Mouse (Mus musculus) neural tube, embryonic 15.5 days (tissue): ENCODE results near the gene Mtch1. TPM values are rescaled to one million over a fixed set of nuclear protein-coding genes. Genes with fewer than 3 reads are reported as not detected.
A peak's percentile ranks its signal among the peaks of the same experiment; 100 is the strongest.
"Not testable (repeated sequence)": the region's sequence is repeated elsewhere in the genome, so short reads cannot be mapped to it uniquely, and the experiment has no call there.

Experiments
- ATAC-seq: fragments of 200-750 bp; cut with Nextera tagmentation; 2 replicates; pipeline ENCODE4 v1.8.0; 2017; ENCODE audit warnings: mild to moderate bottlenecking, moderate TSS enrichment, moderate library complexity; ENCODE audit not compliant: low FRiP score
- H3K27ac ChIP-seq: fragments of 300-500 bp; sonication (generic); replicated peaks from 2 replicates; pipeline ENCODE4 v1.5.1; 2015; ENCODE audit warnings: mild to moderate bottlenecking, inconsistent platforms
- H3K27me3 ChIP-seq: fragments of 300-500 bp; sonication (generic); replicated peaks from 2 replicates; pipeline ENCODE4 v1.6.1; 2015; ENCODE audit warnings: inconsistent platforms
- H3K36me3 ChIP-seq: fragments of 300-500 bp; sonication (generic); 2 replicates; pipeline ENCODE4 v1.6.1; 2015; ENCODE audit warnings: inconsistent platforms
- H3K4me1 ChIP-seq: fragments of 300-500 bp; sonication (generic); 2 replicates; pipeline ENCODE4 v1.6.1; 2015; ENCODE audit warnings: inconsistent platforms
- H3K4me2 ChIP-seq: fragments of 300-500 bp; sonication (generic); 2 replicates; pipeline ENCODE4 v1.6.1; 2015; ENCODE audit warnings: inconsistent platforms, mild to moderate bottlenecking, moderate library complexity
- H3K4me3 ChIP-seq: fragments of 300-500 bp; sonication (generic); replicated peaks from 2 replicates; pipeline ENCODE4 v1.5.1; 2015; ENCODE audit warnings: mild to moderate bottlenecking, inconsistent platforms
- H3K9ac ChIP-seq: fragments of 300-500 bp; sonication (generic); replicated peaks from 2 replicates; pipeline ENCODE4 v1.6.1; 2015; ENCODE audit warnings: mild to moderate bottlenecking, inconsistent platforms
- H3K9me3 ChIP-seq: fragments of 300-500 bp; sonication (generic); replicated peaks from 2 replicates; pipeline ENCODE4 v1.6.1; 2016; ENCODE audit warnings: inconsistent platforms
- WGBS: fragments of 180-500 bp; shearing (Covaris S2); methylation state at CpG from one replicate; pipeline ENCODE4 v1.1.7; 2015; ENCODE audit warnings: mixed read lengths; 5-methylcytosine and 5-hydroxymethylcytosine counted together
- polyA plus RNA-seq: library from polyadenylated mRNA; unstranded; fragments of >200 nt; fragmentation: Nextera tagmentation; extraction: Ambion mirVana; gene quantifications from 2 replicates; pipeline ENCODE4 v1.2.1, GENCODE M21; 2015

Mtch1 gene
- polyA plus RNA-seq, 1 experiment from 2014 or later: 482 TPM

GRCm38 (mm10) chr17:29358928-29359327 is 11.2 kb upstream of the Mtch1 start:
- H3K9ac ChIP-seq: no peak overlapping the region
- ATAC-seq: no peak
- H3K9me3 ChIP-seq: no peaks in the 10 kb centered on the region
- H3K27me3 ChIP-seq: no peaks in the 10 kb centered on the region
- H3K4me1 ChIP-seq: peaks cover 32% of the 10 kb centered on the region
- H3K4me2 ChIP-seq: no peak overlapping the region
- H3K4me3 ChIP-seq: no peak overlapping the region
- H3K27ac ChIP-seq: no peak overlapping the region
- no peaks in the 10 kb centered on the region for H3K36me3 ChIP-seq
- 64% methylated on average over 3 of the region's 3 CpGs for WGBS

GRCm38 (mm10) chr17:29356882-29357281 is 9.1 kb upstream of the Mtch1 start:
- Histone ChIP-seq H3K27ac (peak overlapping the region; percentile 96), H3K4me1 (peaks cover 32% of the 10 kb centered on the region), H3K36me3 (no peaks in the 10 kb centered on the region), H3K4me2 (peak overlapping the region; percentile 72), H3K27me3 (no peaks in the 10 kb centered on the region), H3K9ac (peak overlapping the region; percentile 53), H3K9me3 (no peaks in the 10 kb centered on the region), H3K4me3 (peak overlapping the region; percentile 37)
- 4% methylated on average over 9 of the region's 9 CpGs for WGBS
- peak; percentile 50 for ATAC-seq

- ATAC-seq: peak; percentile 96
- H3K27me3 ChIP-seq: no peaks in the 10 kb centered on the region
- no peaks in the 10 kb centered on the region for H3K9me3 ChIP-seq
- WGBS: under 1% methylated on average over 11 of the region's 11 CpGs
- peak overlapping the region; percentile 96 for H3K27ac ChIP-seq
- H3K4me1 ChIP-seq: peaks cover 32% of the 10 kb centered on the region
- peak overlapping the region; percentile 72 for H3K4me2 ChIP-seq
- no peaks in the 10 kb centered on the region for H3K36me3 ChIP-seq
- H3K4me3 ChIP-seq: peak overlapping the region; percentile 37
- H3K9ac ChIP-seq: peak overlapping the region; percentile 53
Measured at GRCm38 (mm10) chr17:29356479-29356856, 8.7 kb upstream of the Mtch1 start.

GRCm38 (mm10) chr17:29355841-29356478 is 8.2 kb upstream of the Mtch1 start:
- ATAC-seq: peak; percentile 59
- no peaks in the 10 kb centered on the region for H3K9me3 ChIP-seq
- peak overlapping the region; percentile 53 for H3K9ac ChIP-seq
- peak overlapping the region; percentile 72 for H3K4me2 ChIP-seq
- no peaks in the 10 kb centered on the region for H3K27me3 ChIP-seq
- H3K27ac ChIP-seq: peak overlapping the region; percentile 96
- H3K36me3 ChIP-seq: no peaks in the 10 kb centered on the region
- peak overlapping the region; percentile 37 for H3K4me3 ChIP-seq
- 6% methylated on average over 17 of the region's 17 CpGs for WGBS
- peaks cover 30% of the 10 kb centered on the region for H3K4me1 ChIP-seq

GRCm38 (mm10) chr17:29355461-29355840 is 7.7 kb upstream of the Mtch1 start:
- peaks cover 29% of the 10 kb centered on the region for H3K4me1 ChIP-seq
- H3K9ac ChIP-seq: peak overlapping the region; percentile 53; the same call in 1 of the 2 replicates
- H3K27ac ChIP-seq: peak overlapping the region; percentile 96
- peak; percentile 28 for ATAC-seq
- H3K27me3 ChIP-seq: no peaks in the 10 kb centered on the region
- H3K9me3 ChIP-seq: no peaks in the 10 kb centered on the region
- 0 out of 2 replicates have a peak overlapping the region, but pooled peaks have one; percentile 72 for H3K4me2 ChIP-seq
- 12% methylated on average over 5 of the region's 5 CpGs for WGBS
- H3K4me3 ChIP-seq: no peak overlapping the region
- H3K36me3 ChIP-seq: no peaks in the 10 kb centered on the region

GRCm38 (mm10) chr17:29351056-29351455 is 3.3 kb upstream of the Mtch1 start:
- H3K9me3 ChIP-seq, H3K4me2 ChIP-seq, H3K36me3 ChIP-seq, H3K4me3 ChIP-seq, H3K27me3 ChIP-seq, H3K27ac ChIP-seq, ATAC-seq, H3K9ac ChIP-seq: not testable (repeated sequence)
- H3K4me1 ChIP-seq: peaks cover 28% of the 10 kb centered on the region
- 64% methylated on average over 5 of the region's 5 CpGs for whole genome bisulfite sequencing

GRCm38 (mm10) chr17:29348996-29349395 is 1.3 kb upstream of the Mtch1 start:
- no peaks in the 10 kb centered on the region for H3K9me3 ChIP-seq
- no peaks in the 10 kb centered on the region for H3K27me3 ChIP-seq
- H3K4me1 ChIP-seq: peaks cover 28% of the 10 kb centered on the region
- H3K9ac ChIP-seq: no peak overlapping the region
- H3K4me3 ChIP-seq: no peak overlapping the region
- H3K27ac ChIP-seq: no peak overlapping the region; the same call in 1 of the 2 replicates
- ATAC-seq: no peak
- H3K4me2 ChIP-seq: no peak overlapping the region
- peaks cover 4% of the 10 kb centered on the region; the same call in 1 of the 2 replicates for H3K36me3 ChIP-seq
- WGBS: 59% methylated on average over 2 of the region's 2 CpGs

- Histone ChIP-seq H3K4me3 (peak overlapping the region; percentile 89), H3K27ac (peak overlapping the region; percentile 89), H3K9me3 (no peaks in the 10 kb centered on the region), H3K4me2 (peak overlapping the region; percentile 69), H3K27me3 (no peaks in the 10 kb centered on the region), H3K36me3 (peaks cover 20% of the 10 kb centered on the region), H3K9ac (peak overlapping the region; percentile 90), H3K4me1 (peaks cover 38% of the 10 kb centered on the region)
- peak; percentile 68 for ATAC-seq
- WGBS: under 1% methylated on average over 44 of the region's 45 CpGs
Measured at GRCm38 (mm10) chr17:29347126-29347644, 549 bp downstream of the Mtch1 start.

GRCm38 (mm10) chr17:29346496-29347125 is 1.1 kb downstream of the Mtch1 start:
- Histone ChIP-seq H3K9me3 (no peaks in the 10 kb centered on the region), H3K9ac (peak overlapping the region; percentile 90), H3K4me1 (peaks cover 44% of the 10 kb centered on the region), H3K36me3 (peaks cover 20% of the 10 kb centered on the region), H3K27ac (peak overlapping the region; percentile 89), H3K27me3 (no peaks in the 10 kb centered on the region), H3K4me3 (peak overlapping the region; percentile 89), H3K4me2 (peak overlapping the region; percentile 69)
- WGBS: 2% methylated on average over 11 of the region's 11 CpGs
- peak; percentile 22; the same call in 1 of the 2 replicates for ATAC-seq

- Histone ChIP-seq H3K4me1 (peaks cover 53% of the 10 kb centered on the region), H3K36me3 (peaks cover 22% of the 10 kb centered on the region), H3K27me3 (no peaks in the 10 kb centered on the region), H3K9ac (peak overlapping the region; percentile 90; the same call in 1 of the 2 replicates), H3K9me3 (no peaks in the 10 kb centered on the region), H3K27ac (no peak overlapping the region; the same call in 1 of the 2 replicates), H3K4me2 (peak overlapping the region; percentile 69), H3K4me3 (peak overlapping the region; percentile 89; the same call in 1 of the 2 replicates)
- WGBS: 96% methylated on average over 12 of the region's 12 CpGs
- no peak for ATAC-seq
Measured at GRCm38 (mm10) chr17:29345272-29345671, 2.5 kb downstream of the Mtch1 start.

- 91% methylated on average over 5 of the region's 5 CpGs for WGBS
- H3K4me3 ChIP-seq: no peak overlapping the region
- H3K9me3 ChIP-seq: no peaks in the 10 kb centered on the region
- no peaks in the 10 kb centered on the region for H3K27me3 ChIP-seq
- H3K36me3 ChIP-seq: peaks cover 42% of the 10 kb centered on the region
- no peak overlapping the region for H3K9ac ChIP-seq
- no peak overlapping the region for H3K4me2 ChIP-seq
- ATAC-seq: no peak
- H3K27ac ChIP-seq: no peak overlapping the region
- H3K4me1 ChIP-seq: peaks cover 70% of the 10 kb centered on the region
Measured at GRCm38 (mm10) chr17:29343241-29343640, 4.5 kb downstream of the Mtch1 start.
